Mouse (Mus musculus) hindbrain, embryonic 16.5 days (tissue): ENCODE data around the gene Gm20390. TPM values are rescaled to one million over a fixed set of nuclear protein-coding genes. Genes with fewer than 3 reads are reported as not detected.
"Not testable (repeated sequence)": the region's sequence is repeated elsewhere in the genome, so short reads cannot be mapped to it uniquely, and the experiment has no call there.

Experiments
- ATAC-seq: fragments of 200-750 bp; cut with Nextera tagmentation; 2 replicates; pipeline ENCODE4 v1.8.0; 2017; ENCODE audit warnings: moderate TSS enrichment, moderate library complexity
- H3K27ac ChIP-seq: fragments of 300-500 bp; sonication (generic); 2 replicates; pipeline ENCODE4 v1.5.1; 2014; ENCODE audit warnings: low read depth, mild to moderate bottlenecking, control low read depth, low read length, moderate library complexity
- H3K27me3 ChIP-seq: fragments of 300-500 bp; sonication (generic); replicated peaks from 2 replicates; pipeline ENCODE4 v1.6.1; 2014; ENCODE audit warnings: low read length; ENCODE audit not compliant: control insufficient read depth, insufficient read depth
- H3K36me3 ChIP-seq: fragments of 300-500 bp; sonication (generic); 2 replicates; pipeline ENCODE4 v1.6.1; 2014; ENCODE audit warnings: mild to moderate bottlenecking, low read length, moderate library complexity, mixed read lengths; ENCODE audit not compliant: control insufficient read depth, insufficient read depth
- H3K4me1 ChIP-seq: fragments of 300-500 bp; sonication (generic); 2 replicates; pipeline ENCODE4 v1.6.1; 2014; ENCODE audit warnings: low read depth, low read length; ENCODE audit not compliant: control insufficient read depth, insufficient read depth
- H3K4me2 ChIP-seq: fragments of 300-500 bp; sonication (generic); 2 replicates; pipeline ENCODE4 v1.6.1; 2014; ENCODE audit warnings: mild to moderate bottlenecking, low read length, control low read depth, moderate library complexity
- H3K4me3 ChIP-seq: fragments of 300-500 bp; sonication (generic); 2 replicates; pipeline ENCODE4 v1.5.1; 2014; ENCODE audit warnings: mild to moderate bottlenecking, low read length, control low read depth, moderate library complexity
- H3K9ac ChIP-seq: fragments of 300-500 bp; sonication (generic); 2 replicates; pipeline ENCODE4 v1.6.1; 2014; ENCODE audit warnings: low read depth, mild to moderate bottlenecking, control low read depth, low read length, moderate library complexity
- H3K9me3 ChIP-seq: fragments of 300-500 bp; sonication (generic); 2 replicates; pipeline ENCODE4 v1.6.1; 2014; ENCODE audit warnings: mild to moderate bottlenecking, low read length, moderate library complexity; ENCODE audit not compliant: control insufficient read depth
- WGBS: fragments of 180-500 bp; shearing (Covaris S2); extraction: QIAGEN DNeasy Blood & Tissue Kit; methylation state at CpG from one replicate; pipeline ENCODE4 v1.1.7; 2014; 5-methylcytosine and 5-hydroxymethylcytosine counted together
- polyA plus RNA-seq: library from polyadenylated mRNA; unstranded; fragments of >200 nt; fragmentation: Nextera tagmentation; extraction: Ambion mirVana; gene quantifications from 2 replicates; pipeline ENCODE4 v1.2.1, GENCODE M21; 2015

Gene Gm20390
- polyA plus RNA-seq, 1 experiment from 2014 or later = 367 TPM

GRCm38 (mm10) chr11:93955256-93956150 lies 12.6 kb downstream of the Gm20390 start:
- Histone ChIP-seq H3K9me3 (no peaks in the 10 kb centered on the region), H3K27me3 (no peaks in the 10 kb centered on the region), H3K9ac (peak overlapping the region; percentile 75), H3K27ac (peak overlapping the region; percentile 79), H3K36me3 (peaks cover 17% of the 10 kb centered on the region), H3K4me1 (peaks cover 14% of the 10 kb centered on the region), H3K4me2 (peak overlapping the region; percentile 89), H3K4me3 (peak overlapping the region; percentile 57)
- peak; percentile 97 for ATAC-seq
- under 1% methylated on average over 60 of the region's 67 CpGs for WGBS

- peak overlapping the region; percentile 89 for H3K4me2 ChIP-seq
- H3K9me3 ChIP-seq = no peaks in the 10 kb centered on the region
- H3K9ac ChIP-seq = peak overlapping the region; percentile 75
- peak overlapping the region; percentile 57 for H3K4me3 ChIP-seq
- H3K4me1 ChIP-seq = peaks cover 14% of the 10 kb centered on the region
- peaks cover 16% of the 10 kb centered on the region for H3K36me3 ChIP-seq
- H3K27ac ChIP-seq = peak overlapping the region; percentile 79
- WGBS = 47% methylated on average over 13 of the region's 13 CpGs
- peak; percentile 29 for ATAC-seq
- no peaks in the 10 kb centered on the region for H3K27me3 ChIP-seq
These were observed 13.3 kb downstream of the Gm20390 start for GRCm38 (mm10) chr11:93954738-93955255.

GRCm38 (mm10) chr11:93952376-93952775 lies 15.7 kb downstream of the Gm20390 start:
- Histone ChIP-seq H3K4me2 (no peak overlapping the region), H3K36me3 (peaks cover 12% of the 10 kb centered on the region), H3K4me3 (no peak overlapping the region), H3K27me3 (no peaks in the 10 kb centered on the region), H3K9ac (no peak overlapping the region), H3K27ac (no peak overlapping the region), H3K4me1 (peaks cover 14% of the 10 kb centered on the region), H3K9me3 (no peaks in the 10 kb centered on the region)
- no peak for ATAC-seq
- WGBS = 84% methylated on average over 5 of the region's 5 CpGs

GRCm38 (mm10) chr11:93950045-93950444 lies 18.0 kb downstream of the Gm20390 start:
- no peak overlapping the region for H3K4me3 ChIP-seq

GRCm38 (mm10) chr11:93948887-93949567 lies 19.1 kb downstream of the Gm20390 start:
- Histone ChIP-seq H3K9ac (no peak overlapping the region), H3K27ac (no peak overlapping the region), H3K4me2 (no peak overlapping the region), H3K27me3 (no peaks in the 10 kb centered on the region), H3K4me3 (no peak overlapping the region), H3K9me3 (no peaks in the 10 kb centered on the region), H3K4me1 (peaks cover 6% of the 10 kb centered on the region; the same call in 1 of the 2 replicates), H3K36me3 (peaks cover 14% of the 10 kb centered on the region)
- WGBS = 89% methylated on average over 9 of the region's 9 CpGs
- no peak for ATAC-seq

More at GRCm38 (mm10) chr11:93950045-93950444, 18.0 kb downstream of the Gm20390 start:
- Histone ChIP-seq H3K9ac (no peak overlapping the region), H3K9me3 (no peaks in the 10 kb centered on the region), H3K4me2 (no peak overlapping the region), H3K27ac (no peak overlapping the region), H3K27me3 (no peaks in the 10 kb centered on the region), H3K36me3 (peaks cover 14% of the 10 kb centered on the region), H3K4me1 (peaks cover 9% of the 10 kb centered on the region)
- WGBS = 86% methylated on average over 1 of the region's 1 CpGs
- ATAC-seq = no peak

- no peak overlapping the region for H3K4me3 ChIP-seq
- no peaks in the 10 kb centered on the region for H3K27me3 ChIP-seq
- H3K9me3 ChIP-seq = no peaks in the 10 kb centered on the region
- no peaks in the 10 kb centered on the region for H3K4me1 ChIP-seq
- ATAC-seq = no peak
- H3K36me3 ChIP-seq = peaks cover 13% of the 10 kb centered on the region
- no peak overlapping the region for H3K27ac ChIP-seq
- no peak overlapping the region for H3K9ac ChIP-seq
- 83% methylated on average over 3 of the region's 3 CpGs for WGBS
- no peak overlapping the region for H3K4me2 ChIP-seq
These were observed 23.1 kb downstream of the Gm20390 start for GRCm38 (mm10) chr11:93944986-93945385.

- no peak overlapping the region for H3K4me3 ChIP-seq
- no peaks in the 10 kb centered on the region for H3K27me3 ChIP-seq
- H3K27ac ChIP-seq = no peak overlapping the region
- H3K9me3 ChIP-seq = no peaks in the 10 kb centered on the region
- peaks cover 12% of the 10 kb centered on the region; the same call in 1 of the 2 replicates for H3K36me3 ChIP-seq
- ATAC-seq = no peak
- 93% methylated on average over 2 of the region's 2 CpGs for WGBS
- H3K4me2 ChIP-seq = no peak overlapping the region
- H3K9ac ChIP-seq = no peak overlapping the region
- no peaks in the 10 kb centered on the region for H3K4me1 ChIP-seq
These were observed 27.2 kb downstream of the Gm20390 start for GRCm38 (mm10) chr11:93940906-93941305.

GRCm38 (mm10) chr11:93929106-93929505 lies 39.0 kb downstream of the Gm20390 start:
- Histone ChIP-seq H3K9me3 (no peaks in the 10 kb centered on the region), H3K9ac (no peak overlapping the region), H3K4me2 (no peak overlapping the region), H3K27me3 (no peaks in the 10 kb centered on the region), H3K27ac (no peak overlapping the region), H3K36me3 (peaks cover 25% of the 10 kb centered on the region), H3K4me1 (no peaks in the 10 kb centered on the region), H3K4me3 (no peak overlapping the region)
- no peak for ATAC-seq

GRCm38 (mm10) chr11:93915019-93915418 lies 53.1 kb downstream of the Gm20390 start:
- H3K9me3 ChIP-seq, H3K4me1 ChIP-seq, H3K27ac ChIP-seq, H3K27me3 ChIP-seq, H3K9ac ChIP-seq, H3K4me3 ChIP-seq, H3K4me2 ChIP-seq, ATAC-seq: not testable (repeated sequence)
- WGBS = 97% methylated on average over 2 of the region's 2 CpGs
- H3K36me3 ChIP-seq = peaks cover 29% of the 10 kb centered on the region
